Mouse (Mus musculus) left cerebral cortex, postnatal 10 days (tissue): Measurements from ENCODE around the gene Syn3. TPM values are rescaled to one million over a fixed set of nuclear protein-coding genes. Genes with fewer than 3 reads are reported as not detected.
"Not testable (repeated sequence)": the region's sequence is repeated elsewhere in the genome, so short reads cannot be mapped to it uniquely, and the experiment has no call there.

Experiments
- DNase-seq, 2 experiments: peaks; one replicate each; pipeline ENCODE4 v3.0.0; 2021 to 2022; ENCODE audit warnings: low spot score in 2 of 2, mixed read lengths in 1 of 2; ENCODE audit errors: extremely low spot score in 1 of 2
- intact Hi-C: fragments of 180-260 bp; cut with DNase I; formaldehyde crosslinking; loops from one replicate; pipeline ENCODE4 v1.15.1; 2025
- total RNA-seq, 2 experiments: library from RNA; stranded (reverse); gene quantifications; 2 replicates each; pipeline ENCODE4 v1.2.3; 2021

The Syn3 gene
- total RNA-seq, 2 experiments from 2014 or later: 42.1 to 46.0 TPM

- intact Hi-C loops: no loop called here
- no peak for DNase-seq
These were observed 374.6 kb downstream of the Syn3 start for GRCm38 (mm10) chr10:86124115-86124514.

- intact Hi-C loops: no loop called here
- DNase-seq: no peak
These were observed 375.5 kb downstream of the Syn3 start for GRCm38 (mm10) chr10:86123224-86123623.

GRCm38 (mm10) chr10:86122456-86122855, 376.2 kb downstream of the Syn3 start:
- DNase-seq, intact Hi-C loops: not testable (repeated sequence)

GRCm38 (mm10) chr10:86116268-86116667, 382.4 kb downstream of the Syn3 start:
- DNase-seq: no peak
- intact Hi-C loops: no loop called here

GRCm38 (mm10) chr10:86114431-86114848, 384.3 kb downstream of the Syn3 start:
- no peak for DNase-seq
- intact Hi-C loops: no loop called here

- DNase-seq: no peak
- intact Hi-C loops: no loop called here
These were observed 389.9 kb downstream of the Syn3 start for GRCm38 (mm10) chr10:86108797-86109196.

- intact Hi-C loops: no loop called here
- DNase-seq: no peak
These were observed 391.0 kb downstream of the Syn3 start for GRCm38 (mm10) chr10:86107681-86108080.

GRCm38 (mm10) chr10:86103976-86104375, 394.7 kb downstream of the Syn3 start:
- no peak for DNase-seq

GRCm38 (mm10) chr10:86100281-86100851, 398.3 kb downstream of the Syn3 start:
- intact Hi-C loops: no loop called here
- no peak for DNase-seq

More at GRCm38 (mm10) chr10:86103976-86104375, 394.7 kb downstream of the Syn3 start:
- intact Hi-C loops: no loop called here

GRCm38 (mm10) chr10:86098363-86098762, 400.3 kb downstream of the Syn3 start:
- intact Hi-C loops: no loop called here
- no peak for DNase-seq

GRCm38 (mm10) chr10:86093109-86094035, 405.3 kb downstream of the Syn3 start:
- intact Hi-C loops: no loop called here

GRCm38 (mm10) chr10:86091919-86092318, 406.8 kb downstream of the Syn3 start:
- intact Hi-C loops: no loop called here

More at GRCm38 (mm10) chr10:86093109-86094035, 405.3 kb downstream of the Syn3 start:
- DNase-seq: no peak

GRCm38 (mm10) chr10:86079921-86080320, 418.8 kb downstream of the Syn3 start:
- intact Hi-C loops: loop anchor here (5.0 kb wide), 1 partner anchor 217 kb away; no protein-coding TSS in a partner anchor
- DNase-seq: no peak

More at GRCm38 (mm10) chr10:86091919-86092318, 406.8 kb downstream of the Syn3 start:
- DNase-seq: peak in 1 of 2 experiments; percentile 48

GRCm38 (mm10) chr10:86078761-86079160, 419.9 kb downstream of the Syn3 start:
- intact Hi-C loops: no loop called here
- DNase-seq: no peak

GRCm38 (mm10) chr10:86077272-86077671, 421.4 kb downstream of the Syn3 start:
- no peak for DNase-seq
- intact Hi-C loops: no loop called here

- intact Hi-C loops: no loop called here
- no peak for DNase-seq
These were observed 423.6 kb downstream of the Syn3 start for GRCm38 (mm10) chr10:86074971-86075711.

- intact Hi-C loops: no loop called here
- no peak for DNase-seq
These were observed 424.6 kb downstream of the Syn3 start for GRCm38 (mm10) chr10:86074134-86074533.

- DNase-seq: no peak
- intact Hi-C loops: no loop called here
These were observed 427.9 kb downstream of the Syn3 start for GRCm38 (mm10) chr10:86070751-86071150.

GRCm38 (mm10) chr10:86069341-86069740, 429.4 kb downstream of the Syn3 start:
- peak in 1 of 2 experiments; percentile 43 for DNase-seq
- intact Hi-C loops: no loop called here
